Mouse (Mus musculus): ENCODE measurements around the gene Cadm2. TPM values are rescaled to one million over a fixed set of nuclear protein-coding genes. Genes with fewer than 3 reads are reported as not detected.

The Cadm2 gene
- polyA plus RNA-seq, 1 experiment from 2014 or later: 0.13 TPM

- no peak overlapping the region for H3K4me3 ChIP-seq (ENCODE audit: low read depth, low read length)
- H3K27ac ChIP-seq (ENCODE audit: low read depth, low read length): no peak overlapping the region
- H3K9ac ChIP-seq (ENCODE audit: low read depth, low read length): no peak overlapping the region
- ATAC-seq: no peak
- whole genome bisulfite sequencing: 51% methylated on average over 4 of the region's 4 CpGs
- H3K4me2 ChIP-seq (replicated peaks; ENCODE audit: low read depth): no peak overlapping the region
- H3K36me3 ChIP-seq (ENCODE audit: control insufficient read depth, insufficient read depth): no peaks in the 10 kb centered on the region
- no peaks in the 10 kb centered on the region for H3K4me1 ChIP-seq (replicated peaks; ENCODE audit: control insufficient read depth, insufficient read depth, low read length)
- H3K9me3 ChIP-seq (ENCODE audit: control insufficient read depth): no peaks in the 10 kb centered on the region
- H3K27me3 ChIP-seq (replicated peaks; ENCODE audit: control insufficient read depth, insufficient read depth, low read length): no peaks in the 10 kb centered on the region
- TF ChIP-seq CTCF (IDR thresholded peaks at IDR 0.05; ENCODE audit: low read depth): no peak
Observed at GRCm38 (mm10) chr16:66643606-66644005, 977.1 kb downstream of the Cadm2 start.

GRCm38 (mm10) chr16:66627527-66627926, 993.2 kb downstream of the Cadm2 start:
- no peak for TF ChIP-seq CTCF (IDR thresholded peaks at IDR 0.05; ENCODE audit: low read depth)

GRCm38 (mm10) chr16:66622423-66622822, 998.3 kb downstream of the Cadm2 start:
- H3K4me3 ChIP-seq (ENCODE audit: low read depth, low read length): no peak overlapping the region
- no peak overlapping the region for H3K4me2 ChIP-seq (replicated peaks; ENCODE audit: low read depth)
- 29% methylated on average over 1 of the region's 1 CpGs for WGBS
- H3K27ac ChIP-seq (ENCODE audit: low read depth, low read length): no peak overlapping the region
- no peak overlapping the region for H3K9ac ChIP-seq (ENCODE audit: low read depth, low read length)
- no peak for TF ChIP-seq CTCF (IDR thresholded peaks at IDR 0.05; ENCODE audit: low read depth)
- no peaks in the 10 kb centered on the region for H3K36me3 ChIP-seq (ENCODE audit: control insufficient read depth, insufficient read depth)
- H3K4me1 ChIP-seq (replicated peaks; ENCODE audit: control insufficient read depth, insufficient read depth, low read length): no peaks in the 10 kb centered on the region
- ATAC-seq: no peak
- H3K9me3 ChIP-seq (ENCODE audit: control insufficient read depth): no peaks in the 10 kb centered on the region
- H3K27me3 ChIP-seq (replicated peaks; ENCODE audit: control insufficient read depth, insufficient read depth, low read length): no peaks in the 10 kb centered on the region

More at GRCm38 (mm10) chr16:66627527-66627926, 993.2 kb downstream of the Cadm2 start:
- ATAC-seq: no peak
- Histone ChIP-seq H3K36me3 (ENCODE audit: control insufficient read depth, insufficient read depth) (no peaks in the 10 kb centered on the region), H3K9me3 (ENCODE audit: control insufficient read depth) (no peaks in the 10 kb centered on the region), H3K4me2 (replicated peaks; ENCODE audit: low read depth) (no peak overlapping the region), H3K27ac (ENCODE audit: low read depth, low read length) (no peak overlapping the region), H3K4me3 (ENCODE audit: low read depth, low read length) (no peak overlapping the region), H3K4me1 (replicated peaks; ENCODE audit: control insufficient read depth, insufficient read depth, low read length) (no peaks in the 10 kb centered on the region), H3K9ac (ENCODE audit: low read depth, low read length) (no peak overlapping the region), H3K27me3 (replicated peaks; ENCODE audit: control insufficient read depth, insufficient read depth, low read length) (no peaks in the 10 kb centered on the region)

- no peaks in the 10 kb centered on the region for H3K27me3 ChIP-seq (replicated peaks; ENCODE audit: control insufficient read depth, insufficient read depth, low read length)
- H3K9me3 ChIP-seq (ENCODE audit: control insufficient read depth): no peaks in the 10 kb centered on the region
- H3K36me3 ChIP-seq (ENCODE audit: control insufficient read depth, insufficient read depth): no peaks in the 10 kb centered on the region
- no peaks in the 10 kb centered on the region for H3K4me1 ChIP-seq (replicated peaks; ENCODE audit: control insufficient read depth, insufficient read depth, low read length)
- H3K27ac ChIP-seq (ENCODE audit: low read depth, low read length): no peak overlapping the region
- 80% methylated on average over 5 of the region's 5 CpGs for WGBS
- TF ChIP-seq CTCF (IDR thresholded peaks at IDR 0.05; ENCODE audit: low read depth): no peak
- H3K9ac ChIP-seq (ENCODE audit: low read depth, low read length): no peak overlapping the region
- ATAC-seq: no peak
- H3K4me2 ChIP-seq (replicated peaks; ENCODE audit: low read depth): no peak overlapping the region
- no peak overlapping the region for H3K4me3 ChIP-seq (ENCODE audit: low read depth, low read length)
Observed at GRCm38 (mm10) chr16:66612624-66613023, 1008.1 kb downstream of the Cadm2 start.

Data from intestine, postnatal 0 days (tissue).